Mouse (Mus musculus) ES-CJ7 (cell line): Measurements from ENCODE around the gene Hist1h3f.

Experiments
- DNase-seq: peaks from one replicate; pipeline ENCODE4 v3.0.0; 2011; ENCODE audit warnings: low read depth, low spot score

Hist1h3f gene

GRCm38 (mm10) chr13:23517603-23518294 lies 26.1 kb upstream of the Hist1h3f start:
- peak; percentile 92 for DNase-seq

GRCm38 (mm10) chr13:23518295-23518603 lies 25.6 kb upstream of the Hist1h3f start:
- no peak for DNase-seq

DNA sequence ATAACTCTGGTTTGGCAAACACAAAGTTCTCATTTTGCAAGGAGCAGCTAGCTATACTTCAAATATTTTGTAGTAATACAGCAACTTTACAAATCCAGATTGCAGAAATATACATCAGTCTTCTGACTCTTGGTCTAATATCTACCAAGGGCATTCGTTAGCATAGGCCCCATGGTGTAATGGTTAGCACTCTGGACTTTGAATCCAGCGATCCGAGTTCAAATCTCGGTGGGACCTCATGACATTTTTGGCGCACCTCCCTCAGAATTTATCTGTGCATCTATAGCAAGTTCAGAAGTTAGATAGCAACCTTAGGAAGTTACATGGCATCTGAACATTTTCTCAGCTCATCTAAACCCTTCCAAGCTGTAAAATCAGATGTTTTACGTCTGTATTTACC lies 25.0 kb upstream of the Hist1h3f start:
- peak; percentile 88 for DNase-seq

DNA sequence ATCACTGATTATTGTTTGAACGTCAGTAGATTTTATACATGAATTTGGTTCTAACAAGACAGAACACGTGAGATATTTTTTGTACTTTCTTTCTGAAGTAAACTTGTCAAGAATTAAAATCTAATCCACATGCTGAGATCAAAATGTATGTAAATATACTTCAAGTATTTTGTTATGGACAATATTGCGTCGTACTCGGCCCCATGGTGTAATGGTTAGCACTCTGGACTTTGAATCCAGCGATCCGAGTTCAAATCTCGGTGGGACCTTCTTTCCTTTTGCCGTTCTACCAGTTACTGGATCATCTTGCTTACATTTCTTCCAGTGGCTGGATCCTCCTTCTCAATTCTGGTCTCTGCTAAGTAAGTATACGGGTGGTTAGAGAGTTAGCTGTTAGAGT lies 24.4 kb upstream of the Hist1h3f start:
- DNase-seq, result peak; percentile 89

GRCm38 (mm10) chr13:23521703-23522102 lies 22.1 kb upstream of the Hist1h3f start:
- peak; percentile 90 for DNase-seq

- no peak for DNase-seq
Measured at GRCm38 (mm10) chr13:23523976-23524375, 19.9 kb upstream of the Hist1h3f start.

DNA sequence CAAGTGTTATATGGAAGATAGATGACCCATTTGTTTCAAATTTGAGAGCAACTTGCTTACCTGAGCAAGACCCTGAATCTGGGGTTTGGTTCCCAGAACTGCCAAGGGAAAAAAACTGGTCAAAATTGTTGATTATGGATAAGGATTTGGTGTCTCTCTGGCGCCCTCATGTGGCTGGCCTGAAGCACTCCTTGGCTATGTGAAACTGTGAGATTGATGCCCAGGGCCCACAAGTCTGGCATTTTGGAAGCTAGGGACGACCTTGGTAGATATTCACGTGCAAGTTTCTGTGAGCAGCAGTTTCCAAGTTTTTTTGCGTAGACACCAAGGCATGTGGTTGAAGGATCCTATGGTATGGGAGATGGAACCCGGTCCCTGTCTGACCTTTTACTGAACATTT lies 19.2 kb upstream of the Hist1h3f start:
- peak; percentile 92 for DNase-seq

GRCm38 (mm10) chr13:23525901-23526300 lies 18.0 kb upstream of the Hist1h3f start:
- DNase-seq, result peak; percentile 79

DNA sequence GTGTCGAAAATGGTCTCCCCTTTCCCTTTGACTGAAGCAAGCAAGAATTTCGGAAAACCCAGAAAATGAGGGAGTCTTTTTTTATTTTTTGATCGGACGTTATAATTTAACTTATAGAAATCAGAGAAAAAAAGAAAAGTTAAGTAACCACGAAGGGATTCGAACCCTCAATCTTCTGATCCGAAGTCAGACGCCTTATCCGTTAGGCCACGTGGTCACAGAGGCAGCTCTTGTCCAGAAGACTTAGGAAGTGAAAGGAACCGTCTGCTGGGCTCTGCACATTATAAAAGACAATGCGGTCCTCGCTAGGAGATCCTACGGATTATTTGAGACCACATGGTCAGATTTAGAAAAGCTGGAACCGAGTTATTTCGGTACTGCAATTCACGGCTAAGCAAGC lies 17.5 kb upstream of the Hist1h3f start:
- DNase-seq, result peak; percentile 90

GRCm38 (mm10) chr13:23529005-23529404 lies 14.8 kb upstream of the Hist1h3f start:
- no peak for DNase-seq

DNA sequence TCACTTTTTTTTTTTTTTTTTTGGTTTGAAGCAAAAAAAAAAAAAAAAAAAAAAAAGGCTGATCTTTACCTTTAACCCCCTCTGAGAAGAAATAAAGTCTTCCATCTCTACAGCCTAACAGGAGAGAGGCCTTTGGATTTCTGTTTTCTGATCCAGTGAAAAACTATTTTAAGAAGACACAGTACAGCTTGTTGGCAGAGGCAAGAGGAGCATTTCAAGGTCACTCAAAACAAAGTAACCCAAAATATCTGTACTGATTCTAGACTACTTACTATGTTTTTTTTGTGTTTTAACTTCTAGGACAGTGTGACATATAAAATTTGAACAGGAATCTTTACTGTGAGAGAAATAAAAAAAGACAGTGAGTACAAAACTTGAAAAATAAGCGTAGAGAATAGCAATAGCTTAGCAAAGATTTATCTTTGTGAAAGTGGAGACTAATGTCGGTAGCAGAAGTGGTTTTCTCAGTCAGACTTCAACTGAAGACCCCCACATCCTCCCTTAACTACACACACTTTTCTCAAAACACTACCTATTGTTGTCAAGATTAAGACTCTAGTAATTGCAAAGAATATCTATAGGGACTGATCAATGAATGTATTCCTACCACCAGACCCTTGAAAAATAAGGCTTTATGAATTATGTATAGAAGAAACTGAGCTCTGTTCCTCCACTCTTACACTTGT lies 14.2 kb upstream of the Hist1h3f start:
- no peak for DNase-seq

DNA sequence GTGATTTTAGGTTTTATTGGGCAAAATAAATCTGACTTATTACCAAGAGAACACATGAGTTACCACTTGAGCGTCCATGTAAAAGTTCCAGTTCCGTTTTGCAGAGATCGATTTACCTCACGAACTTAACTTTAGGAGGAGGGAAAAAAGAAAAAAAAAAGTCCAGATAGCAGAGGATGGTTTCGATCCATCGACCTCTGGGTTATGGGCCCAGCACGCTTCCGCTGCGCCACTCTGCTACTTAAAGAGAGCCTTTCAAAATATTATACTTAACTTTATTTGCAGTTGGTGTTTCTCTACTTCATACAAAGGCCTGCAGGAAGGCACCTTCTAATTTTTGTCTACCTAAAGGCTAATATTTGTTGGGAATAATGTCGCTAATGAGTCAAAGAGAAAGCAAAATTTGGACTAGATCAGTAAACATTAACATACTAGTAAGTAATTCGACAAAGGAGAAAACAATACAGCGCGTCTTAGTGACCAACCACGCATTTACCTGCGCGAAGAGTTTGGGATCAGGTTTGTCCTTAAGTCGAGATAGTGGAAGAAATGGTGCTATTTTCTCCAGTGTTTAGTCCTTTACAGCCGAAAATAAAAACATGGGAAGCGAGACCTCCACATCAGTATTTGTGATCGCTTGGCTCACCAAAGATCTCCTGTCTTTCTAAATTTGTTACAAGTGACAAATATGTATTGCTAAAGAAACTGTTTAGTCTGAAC lies 13.5 kb upstream of the Hist1h3f start:
- DNase-seq, result peak; percentile 69

GRCm38 (mm10) chr13:23530901-23531875 lies 12.7 kb upstream of the Hist1h3f start, which contains the start of gene Hist1h4h:
Gene Hist1h4h, plus strand, starts transcription at chr13:23531050.
- peak; percentile 98 for DNase-seq

DNA sequence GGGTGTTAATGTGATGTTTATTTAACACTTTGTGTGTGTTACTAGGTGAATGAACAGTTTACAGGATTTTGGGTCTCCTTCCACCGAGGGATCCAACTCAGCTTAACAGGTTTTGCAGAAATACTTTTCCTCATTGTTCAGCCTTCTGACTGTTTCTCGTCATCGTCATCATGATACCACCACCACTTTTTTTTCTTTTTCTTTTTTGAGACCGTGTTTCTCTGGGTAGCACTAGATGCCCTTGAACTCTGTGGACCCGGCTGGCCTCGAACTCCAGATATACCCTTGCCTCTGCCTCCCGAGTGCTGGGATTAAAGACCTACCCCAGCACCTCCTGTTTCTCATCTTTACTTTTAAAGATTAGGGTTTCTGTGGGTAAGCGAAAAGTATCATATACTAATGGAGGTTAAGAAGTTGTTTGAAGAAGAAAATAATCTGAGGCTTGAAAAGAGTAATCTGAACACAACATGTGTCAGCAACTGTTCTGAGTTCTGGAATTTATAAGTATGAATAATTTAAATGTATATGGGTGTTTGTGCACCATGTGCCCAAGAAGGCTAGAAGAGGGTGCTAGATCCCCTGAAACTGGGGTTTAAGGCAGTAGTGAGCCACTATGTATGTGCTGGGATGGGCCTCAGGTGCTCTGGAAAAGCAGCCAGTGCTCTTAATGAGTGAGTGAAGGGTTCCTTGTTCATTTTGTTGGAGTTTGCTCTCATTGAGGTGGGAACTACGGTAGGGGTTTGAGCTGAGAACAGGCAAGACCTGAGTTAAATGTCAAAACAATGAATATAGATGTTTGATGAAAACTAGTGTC lies 11.4 kb upstream of the Hist1h3f start:
- DNase-seq, result peak; percentile 56

DNA sequence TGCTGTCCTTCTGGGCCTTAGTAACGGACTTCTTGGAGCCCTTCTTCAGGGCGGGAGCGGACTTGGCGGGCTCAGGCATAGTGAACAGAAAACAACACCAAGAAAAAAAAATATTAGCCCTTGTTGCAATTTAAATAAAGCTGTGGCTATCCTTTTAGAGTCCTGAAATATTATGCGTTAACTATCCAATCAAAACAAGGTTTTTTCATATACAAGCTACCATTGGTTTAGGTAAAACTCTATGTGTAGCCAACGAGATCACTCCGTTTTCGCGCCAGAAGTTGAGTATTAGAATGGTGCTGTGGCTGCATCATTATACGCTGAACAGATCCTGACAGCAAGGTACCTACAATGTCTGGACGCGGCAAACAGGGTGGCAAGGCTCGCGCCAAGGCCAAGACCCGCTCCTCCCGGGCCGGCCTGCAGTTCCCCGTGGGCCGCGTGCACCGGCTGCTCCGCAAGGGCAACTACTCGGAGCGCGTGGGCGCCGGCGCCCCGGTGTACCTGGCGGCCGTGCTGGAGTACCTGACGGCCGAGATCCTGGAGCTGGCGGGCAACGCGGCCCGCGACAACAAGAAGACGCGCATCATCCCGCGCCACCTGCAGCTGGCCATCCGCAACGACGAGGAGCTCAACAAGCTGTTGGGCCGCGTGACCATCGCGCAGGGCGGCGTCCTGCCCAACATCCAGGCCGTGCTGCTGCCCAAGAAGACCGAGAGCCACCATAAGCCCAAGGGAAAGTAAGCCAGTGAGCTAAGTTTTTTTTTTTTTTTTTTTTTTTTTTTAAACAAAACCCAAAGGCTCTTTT lies 10.1 kb upstream of the Hist1h3f start, which contains the start of gene Hist1h2af:
Hist1h2af (plus strand) TSS at position 347 of the 808 bp plus-strand sequence.
- DNase-seq, result peak; percentile 95

- DNase-seq, result peak; percentile 83
Measured at GRCm38 (mm10) chr13:23534368-23535131, 9.3 kb upstream of the Hist1h3f start.

GRCm38 (mm10) chr13:23535137-23536075 lies 8.4 kb upstream of the Hist1h3f start, which contains the start of gene Hist1h3g:
Gene Hist1h3g, plus strand, starts transcription at chr13:23535422.
- peak; percentile 100 for DNase-seq
